Mouse (Mus musculus): ENCODE results near the gene Tjap1. TPM values are rescaled to one million over a fixed set of nuclear protein-coding genes. Genes with fewer than 3 reads are reported as not detected.
A peak's percentile ranks its signal among the peaks of the same experiment; 100 is the strongest.

Tjap1 gene
- polyA plus RNA-seq, 1 experiment from 2014 or later: 48.0 TPM

DNA sequence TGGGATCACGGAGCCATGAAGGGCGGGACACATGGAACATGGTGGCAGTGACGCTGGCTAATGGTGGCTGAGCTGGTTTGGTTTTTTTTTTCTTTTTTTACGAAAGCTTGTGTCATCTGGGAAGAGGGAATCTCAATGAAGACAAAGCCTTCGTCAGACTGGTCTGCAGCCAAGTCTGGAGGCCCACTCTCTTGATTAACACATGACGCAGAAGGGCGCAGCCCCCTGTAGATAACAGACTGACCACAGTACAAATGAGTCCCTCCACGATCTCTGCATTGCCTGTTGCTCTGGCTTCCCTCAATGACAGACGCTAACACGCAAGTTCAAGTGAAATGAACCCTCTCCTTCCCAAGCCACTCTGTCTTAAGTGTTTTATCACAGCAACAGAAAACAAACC is 7.3 kb downstream of the Tjap1 start:
- H3K9me3 ChIP-seq: no peaks in the 10 kb centered on the region
- H3K9ac ChIP-seq: no peak overlapping the region
- no peak overlapping the region for H3K4me3 ChIP-seq
- peaks cover 55% of the 10 kb centered on the region for H3K36me3 ChIP-seq
- no peak overlapping the region for H3K27ac ChIP-seq
- ATAC-seq (ENCODE audit: low FRiP score, low read depth): no peak
- no peak overlapping the region for H3K4me2 ChIP-seq (replicated peaks)
- H3K27me3 ChIP-seq (replicated peaks): no peaks in the 10 kb centered on the region
- WGBS: 90% methylated on average over 10 of the region's 10 CpGs
- no peaks in the 10 kb centered on the region for H3K4me1 ChIP-seq

DNA sequence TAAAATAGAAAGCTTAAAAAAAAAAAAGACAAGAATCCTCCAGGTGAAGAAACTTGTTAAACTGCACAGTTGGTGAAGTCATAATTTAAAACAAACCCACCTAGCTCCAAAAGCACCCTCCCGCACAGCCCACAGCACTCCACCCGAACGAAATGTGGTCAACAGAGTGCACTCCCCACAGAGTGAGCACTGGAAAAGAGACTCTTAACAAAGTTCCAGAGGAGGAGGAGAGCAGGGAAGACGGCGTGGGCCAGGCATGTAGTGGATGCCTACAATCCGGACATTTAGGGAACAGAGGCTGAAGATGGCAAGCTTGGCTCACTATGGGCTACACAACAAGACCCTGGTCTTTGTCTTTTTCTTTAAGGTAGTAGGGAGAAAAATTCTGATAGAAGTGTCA is 7.8 kb downstream of the Tjap1 start:
- Histone ChIP-seq H3K9ac (no peak overlapping the region), H3K4me3 (no peak overlapping the region), H3K27me3 (replicated peaks) (no peaks in the 10 kb centered on the region), H3K9me3 (no peaks in the 10 kb centered on the region), H3K4me2 (replicated peaks) (no peak overlapping the region), H3K27ac (no peak overlapping the region), H3K4me1 (no peaks in the 10 kb centered on the region), H3K36me3 (peaks cover 57% of the 10 kb centered on the region)
- no peak for ATAC-seq (ENCODE audit: low FRiP score, low read depth)
- 90% methylated on average over 6 of the region's 6 CpGs for WGBS

DNA sequence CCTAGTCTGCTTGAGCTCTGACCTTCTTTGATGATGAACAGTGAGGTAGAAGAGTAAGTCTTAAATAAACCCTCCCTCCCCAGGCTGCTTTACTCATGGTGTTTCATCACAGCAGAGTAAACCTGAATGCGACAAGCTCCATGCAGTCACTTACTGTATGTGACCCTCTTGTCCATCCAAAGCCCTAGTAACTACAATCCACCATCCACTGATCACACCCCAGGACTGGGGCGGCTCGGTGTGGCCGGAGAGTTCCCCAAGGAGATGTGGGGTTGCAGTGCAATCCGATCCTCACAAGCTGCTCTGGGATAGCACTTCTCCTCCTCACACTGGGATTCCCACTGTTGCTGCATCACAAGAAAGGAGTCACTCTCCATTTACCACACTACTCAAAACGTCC is 8.4 kb downstream of the Tjap1 start:
- no peak overlapping the region for H3K9ac ChIP-seq
- ATAC-seq (ENCODE audit: low FRiP score, low read depth): no peak
- no peaks in the 10 kb centered on the region for H3K9me3 ChIP-seq
- no peaks in the 10 kb centered on the region for H3K27me3 ChIP-seq (replicated peaks)
- 82% methylated on average over 6 of the region's 6 CpGs for WGBS
- no peaks in the 10 kb centered on the region for H3K4me1 ChIP-seq
- no peak overlapping the region for H3K4me2 ChIP-seq (replicated peaks)
- no peak overlapping the region for H3K4me3 ChIP-seq
- no peak overlapping the region for H3K27ac ChIP-seq
- H3K36me3 ChIP-seq: peaks cover 61% of the 10 kb centered on the region

DNA sequence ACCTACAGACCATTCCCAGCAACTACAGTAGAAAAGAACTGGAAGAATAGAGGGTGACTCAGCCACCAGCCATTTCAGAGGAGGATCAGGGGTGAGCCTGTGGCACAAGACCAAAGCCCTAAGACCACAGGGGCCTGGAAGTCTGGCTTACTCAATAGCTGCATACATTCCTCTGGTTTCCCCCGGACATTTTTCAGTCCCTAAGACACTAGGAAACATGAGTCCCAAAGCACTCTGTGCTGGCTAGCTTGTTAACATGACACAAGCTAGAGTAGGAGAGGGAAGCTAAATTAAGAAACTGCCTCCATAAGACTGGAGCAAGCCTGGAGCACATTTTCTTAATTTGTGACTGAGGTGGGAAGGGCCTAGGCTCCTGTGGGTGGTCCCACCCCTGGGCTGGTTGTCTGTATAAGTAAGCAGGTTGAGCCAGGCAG is 9.0 kb downstream of the Tjap1 start:
- H3K4me3 ChIP-seq: no peak overlapping the region
- ATAC-seq (ENCODE audit: low FRiP score, low read depth): no peak
- 81% methylated on average over 1 of the region's 1 CpGs for WGBS
- H3K27me3 ChIP-seq (replicated peaks): no peaks in the 10 kb centered on the region
- no peak overlapping the region for H3K9ac ChIP-seq
- peaks cover 57% of the 10 kb centered on the region for H3K36me3 ChIP-seq
- no peak overlapping the region for H3K27ac ChIP-seq
- no peaks in the 10 kb centered on the region for H3K4me1 ChIP-seq
- H3K9me3 ChIP-seq: no peaks in the 10 kb centered on the region
- H3K4me2 ChIP-seq (replicated peaks): no peak overlapping the region

DNA sequence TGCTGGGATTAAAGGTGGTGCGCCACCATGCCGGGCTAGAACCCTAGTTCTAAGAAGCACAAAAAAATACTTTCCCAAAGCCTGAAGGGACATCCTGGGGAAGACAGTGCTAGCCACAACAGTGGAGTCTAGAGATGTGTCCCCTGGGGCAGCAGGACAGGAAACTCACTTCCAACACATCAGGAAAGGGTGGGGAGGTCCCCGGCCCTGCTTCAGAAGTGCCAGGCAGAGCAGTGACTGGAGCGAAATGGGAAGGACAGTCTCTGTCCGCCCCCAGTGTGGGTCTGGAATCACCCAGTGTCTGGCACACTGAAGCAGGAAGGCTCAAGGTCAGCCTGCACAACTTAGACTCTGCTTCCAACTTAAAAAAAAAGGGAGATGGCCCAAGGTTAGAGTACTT is 10.2 kb downstream of the Tjap1 start:
- H3K9me3 ChIP-seq: no peaks in the 10 kb centered on the region
- no peak overlapping the region for H3K4me2 ChIP-seq (replicated peaks)
- no peaks in the 10 kb centered on the region for H3K27me3 ChIP-seq (replicated peaks)
- H3K9ac ChIP-seq: no peak overlapping the region
- H3K36me3 ChIP-seq: peaks cover 57% of the 10 kb centered on the region
- no peaks in the 10 kb centered on the region for H3K4me1 ChIP-seq
- H3K27ac ChIP-seq: no peak overlapping the region
- 93% methylated on average over 5 of the region's 5 CpGs for WGBS
- ATAC-seq (ENCODE audit: low FRiP score, low read depth): no peak
- H3K4me3 ChIP-seq: no peak overlapping the region

DNA sequence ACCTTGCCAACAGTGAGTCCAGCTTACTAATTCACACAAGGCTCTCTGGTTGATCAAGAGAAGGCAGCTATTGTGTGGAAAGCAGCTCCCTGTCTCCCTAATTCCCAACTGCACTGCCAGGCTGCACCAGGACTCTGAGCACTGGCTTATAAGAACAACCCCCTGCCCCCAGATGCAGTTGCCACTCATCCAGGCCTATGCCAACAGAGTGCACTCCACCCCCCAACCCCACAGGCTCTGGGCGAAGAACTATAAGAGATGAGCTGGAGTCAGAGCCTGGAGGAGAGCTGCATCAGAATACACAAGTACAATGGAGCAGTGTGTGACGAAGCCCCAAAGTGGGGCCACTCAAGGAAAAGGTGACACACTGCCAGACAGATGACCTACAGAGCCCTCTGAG is 10.8 kb downstream of the Tjap1 start:
- WGBS: 82% methylated on average over 2 of the region's 2 CpGs
- peaks cover 57% of the 10 kb centered on the region for H3K36me3 ChIP-seq
- no peaks in the 10 kb centered on the region for H3K4me1 ChIP-seq
- H3K27ac ChIP-seq: no peak overlapping the region
- no peaks in the 10 kb centered on the region for H3K9me3 ChIP-seq
- H3K27me3 ChIP-seq (replicated peaks): no peaks in the 10 kb centered on the region
- ATAC-seq (ENCODE audit: low FRiP score, low read depth): no peak
- no peak overlapping the region for H3K4me2 ChIP-seq (replicated peaks)
- no peak overlapping the region for H3K9ac ChIP-seq
- no peak overlapping the region for H3K4me3 ChIP-seq

DNA sequence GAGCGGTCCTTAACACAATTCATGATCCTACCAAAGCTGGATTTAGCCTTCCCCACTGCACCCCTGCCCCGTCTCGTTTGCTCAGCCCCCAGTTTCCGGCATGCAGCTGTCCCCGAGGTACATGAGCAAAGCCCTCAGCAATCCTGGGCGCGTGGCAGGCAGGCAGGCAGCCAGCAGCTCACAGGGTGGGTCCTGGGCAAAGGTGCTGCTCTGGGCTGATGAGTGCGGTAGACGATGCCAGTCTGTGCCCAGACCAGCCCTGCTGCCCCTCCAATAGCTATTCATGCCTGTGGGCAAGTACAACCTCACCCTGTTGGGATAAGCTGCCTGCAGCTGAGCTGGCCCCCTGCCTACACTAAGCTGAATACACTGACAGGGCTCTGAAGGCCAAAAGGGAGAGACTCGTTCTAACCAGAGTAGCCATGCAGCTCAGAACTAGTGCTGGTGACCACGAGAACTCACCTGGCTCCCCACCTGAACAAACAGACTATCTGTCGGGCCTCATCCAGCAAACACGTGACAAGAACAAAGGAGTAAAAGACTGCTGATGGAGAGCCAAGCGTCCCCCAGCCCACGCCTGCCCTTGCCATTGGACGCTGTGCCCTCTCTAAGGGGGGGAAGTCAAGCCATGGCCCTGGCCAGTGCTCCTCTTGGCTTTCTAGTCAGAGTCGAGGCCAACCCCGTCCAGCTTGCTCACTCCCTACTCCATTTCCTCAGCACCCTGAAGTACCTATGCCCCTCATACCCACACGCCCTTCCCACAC is 12.9 kb downstream of the Tjap1 start:
- Histone ChIP-seq H3K4me1 (no peaks in the 10 kb centered on the region), H3K4me2 (replicated peaks) (no peak overlapping the region), H3K9me3 (no peaks in the 10 kb centered on the region), H3K36me3 (peaks cover 60% of the 10 kb centered on the region), H3K9ac (peak overlapping the region; percentile 13; the same call in 1 of the 2 replicates), H3K27me3 (replicated peaks) (no peaks in the 10 kb centered on the region), H3K27ac (no peak overlapping the region), H3K4me3 (no peak overlapping the region)
- 93% methylated on average over 19 of the region's 19 CpGs for WGBS
- ATAC-seq (ENCODE audit: low FRiP score, low read depth): no peak

DNA sequence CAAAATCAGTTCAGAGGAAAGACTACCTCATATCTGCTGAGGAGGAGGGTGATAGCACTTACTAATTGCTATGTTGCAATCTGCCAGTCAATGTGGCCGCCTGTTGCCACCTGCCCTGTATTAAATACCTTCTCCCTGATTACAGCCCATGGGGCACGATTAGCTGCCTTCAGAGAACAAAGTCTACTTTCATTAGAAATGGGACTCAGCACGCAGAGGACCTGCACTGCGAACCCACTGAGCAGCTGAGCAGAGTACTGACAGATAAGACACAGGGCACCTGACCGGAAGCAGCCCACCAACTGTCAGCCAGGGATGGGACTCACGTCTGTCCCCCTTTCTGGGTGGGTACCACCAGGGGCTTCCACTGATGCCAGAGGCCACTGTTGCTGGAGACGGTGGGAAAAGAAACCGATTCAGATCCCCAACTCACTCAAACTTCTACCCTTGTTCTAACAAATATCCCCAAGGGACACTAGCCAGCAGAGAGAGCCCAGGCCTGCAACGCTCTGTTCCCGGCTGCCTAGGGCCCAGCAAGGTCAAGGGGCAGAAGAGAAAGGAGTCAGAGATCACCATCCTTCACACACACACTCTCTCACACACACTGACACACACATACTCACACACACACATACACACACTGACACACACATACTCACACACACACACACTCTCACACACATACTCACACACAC is 14.7 kb downstream of the Tjap1 start:
- Histone ChIP-seq H3K27me3 (replicated peaks) (no peaks in the 10 kb centered on the region), H3K36me3 (peaks cover 63% of the 10 kb centered on the region), H3K9me3 (no peaks in the 10 kb centered on the region), H3K4me3 (no peak overlapping the region), H3K4me2 (replicated peaks) (no peak overlapping the region), H3K4me1 (no peaks in the 10 kb centered on the region), H3K27ac (no peak overlapping the region), H3K9ac (0 out of 2 replicates have a peak overlapping the region, but pooled peaks have one; percentile 17)
- 78% methylated on average over 10 of the region's 10 CpGs for WGBS
- ATAC-seq (ENCODE audit: low FRiP score, low read depth): no peak

DNA sequence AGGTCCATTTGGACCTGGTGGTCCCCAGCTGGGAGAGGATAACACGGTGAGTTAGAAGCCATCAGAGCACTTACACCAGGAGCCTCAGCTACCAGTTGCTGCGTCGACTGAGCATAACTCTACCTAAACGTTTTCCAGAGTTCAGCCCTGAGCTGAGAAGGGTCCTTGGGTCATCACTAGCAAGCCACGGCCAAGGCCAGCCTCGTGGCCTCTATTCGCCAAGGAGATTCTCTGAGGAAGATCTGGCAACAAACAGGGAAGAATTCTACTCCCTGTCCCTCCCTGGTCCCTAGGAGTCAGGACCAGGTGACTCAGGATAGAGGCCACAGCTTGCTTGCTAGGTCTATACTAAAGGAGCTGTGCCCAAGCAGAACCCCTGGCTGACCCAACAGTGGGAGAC is 15.3 kb downstream of the Tjap1 start:
- Histone ChIP-seq H3K9ac (no peak overlapping the region), H3K9me3 (no peaks in the 10 kb centered on the region), H3K4me3 (no peak overlapping the region), H3K4me2 (replicated peaks) (no peak overlapping the region), H3K36me3 (peaks cover 70% of the 10 kb centered on the region), H3K27me3 (replicated peaks) (no peaks in the 10 kb centered on the region), H3K27ac (no peak overlapping the region), H3K4me1 (no peaks in the 10 kb centered on the region)
- no peak for ATAC-seq (ENCODE audit: low FRiP score, low read depth)
- WGBS: 84% methylated on average over 7 of the region's 7 CpGs

DNA sequence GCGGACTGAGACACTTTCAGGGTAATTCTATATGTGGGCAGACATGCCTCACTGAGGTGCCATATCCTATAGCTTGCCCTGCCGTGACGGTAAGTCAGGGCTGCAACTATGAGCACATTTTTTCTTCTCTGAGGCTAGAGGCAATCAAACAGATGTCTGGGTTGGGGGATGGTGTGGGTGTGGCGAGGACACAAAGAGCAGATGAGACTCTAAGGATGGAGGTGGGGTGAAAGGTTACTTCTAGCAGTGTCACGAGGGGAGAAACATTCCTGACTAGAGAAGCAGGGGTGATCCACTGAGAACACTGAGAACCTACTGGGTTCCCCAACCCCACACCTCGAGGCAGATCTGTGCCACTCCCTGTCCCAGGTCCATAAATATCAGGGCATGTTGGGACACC is 15.8 kb downstream of the Tjap1 start:
- no peak overlapping the region for H3K4me3 ChIP-seq
- H3K27me3 ChIP-seq (replicated peaks): no peaks in the 10 kb centered on the region
- no peak overlapping the region for H3K4me2 ChIP-seq (replicated peaks)
- peaks cover 72% of the 10 kb centered on the region for H3K36me3 ChIP-seq
- no peak for ATAC-seq (ENCODE audit: low FRiP score, low read depth)
- H3K27ac ChIP-seq: no peak overlapping the region
- no peaks in the 10 kb centered on the region for H3K4me1 ChIP-seq
- no peak overlapping the region for H3K9ac ChIP-seq
- no peaks in the 10 kb centered on the region for H3K9me3 ChIP-seq
- 56% methylated on average over 6 of the region's 6 CpGs for WGBS

DNA sequence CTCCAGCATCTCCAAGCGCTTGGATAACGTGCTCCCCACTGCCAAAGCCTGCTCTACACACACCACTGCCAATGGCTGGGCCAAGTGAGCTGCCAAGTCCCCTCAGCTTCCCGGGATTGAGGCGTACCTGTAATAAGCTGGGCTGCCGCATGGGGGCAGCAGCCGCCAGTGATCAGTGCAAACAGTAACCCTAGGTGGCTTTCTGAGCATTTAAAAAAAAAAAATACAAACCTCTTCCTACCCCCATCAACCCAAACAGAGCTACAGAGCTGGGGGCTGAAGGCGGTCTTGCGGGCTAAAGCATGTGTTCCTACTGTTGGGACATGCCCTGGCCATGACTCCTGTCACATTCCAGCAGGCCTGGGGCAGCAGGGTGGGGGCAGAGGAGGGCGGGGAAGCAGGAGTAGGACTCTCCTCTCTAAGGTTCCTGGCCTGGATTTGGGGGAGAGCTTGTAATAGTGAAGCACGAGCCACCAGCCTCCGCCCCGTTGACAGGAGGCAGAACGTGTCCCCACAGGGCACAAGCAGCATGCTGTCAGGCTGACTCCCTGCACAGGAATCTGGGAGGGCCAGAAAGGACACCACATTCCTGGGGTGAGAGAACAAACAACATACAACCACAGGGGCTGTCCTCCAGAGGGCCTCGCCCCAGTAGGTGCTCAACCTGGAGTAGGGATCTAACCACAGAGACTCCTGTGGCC is 16.8 kb downstream of the Tjap1 start:
- Histone ChIP-seq H3K27ac (no peak overlapping the region), H3K4me1 (no peaks in the 10 kb centered on the region), H3K9me3 (no peaks in the 10 kb centered on the region), H3K4me3 (no peak overlapping the region), H3K36me3 (peaks cover 72% of the 10 kb centered on the region), H3K27me3 (replicated peaks) (no peaks in the 10 kb centered on the region), H3K4me2 (replicated peaks) (no peak overlapping the region), H3K9ac (no peak overlapping the region)
- WGBS: 33% methylated on average over 14 of the region's 14 CpGs
- no peak for ATAC-seq (ENCODE audit: low FRiP score, low read depth)

DNA sequence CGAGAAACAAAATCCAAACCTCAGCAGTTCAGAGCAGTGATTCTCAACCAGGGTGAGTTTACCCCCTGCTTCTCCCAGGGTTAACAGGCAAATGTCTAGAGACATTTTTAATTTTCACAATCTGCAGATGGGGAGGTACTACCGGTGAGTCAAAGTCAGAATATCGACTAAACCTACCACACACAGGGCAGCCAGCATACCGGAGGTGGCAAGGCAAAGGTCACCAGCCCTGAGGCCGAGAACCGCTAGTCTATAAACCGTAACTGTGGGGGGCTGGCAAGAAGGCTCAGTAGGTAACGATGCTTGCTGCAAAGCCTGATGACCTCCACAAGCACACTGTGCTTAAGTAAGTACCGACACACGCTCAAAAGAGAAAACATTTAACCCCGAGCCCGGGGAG is 17.3 kb downstream of the Tjap1 start:
- no peak overlapping the region for H3K27ac ChIP-seq
- H3K9ac ChIP-seq: no peak overlapping the region
- 92% methylated on average over 12 of the region's 12 CpGs for whole genome bisulfite sequencing
- no peaks in the 10 kb centered on the region for H3K9me3 ChIP-seq
- no peaks in the 10 kb centered on the region for H3K27me3 ChIP-seq (replicated peaks)
- no peak for ATAC-seq (ENCODE audit: low FRiP score, low read depth)
- H3K4me2 ChIP-seq (replicated peaks): no peak overlapping the region
- H3K4me1 ChIP-seq: no peaks in the 10 kb centered on the region
- H3K4me3 ChIP-seq: no peak overlapping the region
- peaks cover 72% of the 10 kb centered on the region for H3K36me3 ChIP-seq

Data from neural tube, embryonic 12.5 days (tissue).